Mouse (Mus musculus) lung, adult 2 months (tissue): ENCODE results near the gene Rap1gds1.

Source experiments
- CTCF ChIP-seq: fragments of 200-500 bp; IDR thresholded peaks from 2 replicates; pipeline ENCODE4 v1.5.1; 2011; ENCODE audit warnings: mild to moderate bottlenecking, low read length, control low read depth; ENCODE audit not compliant: insufficient read depth
- POLR2A ChIP-seq: fragments of 200-500 bp; IDR thresholded peaks from 2 replicates; pipeline ENCODE4 v1.6.1; 2011; ENCODE audit warnings: low read depth, mild to moderate bottlenecking, control low read depth, low read length, borderline replicate concordance; ENCODE audit errors: extremely low read depth

GRCm38 (mm10) chr3:139041921-139042320 lies 33.1 kb downstream of the Rap1gds1 start:
- TF ChIP-seq CTCF (no peak), POLR2A (no peak)
